Mouse (Mus musculus): Measurements from ENCODE around the gene Fkbp1a. TPM values are rescaled to one million over a fixed set of nuclear protein-coding genes. Genes with fewer than 3 reads are reported as not detected.

Gene Fkbp1a
- polyA plus RNA-seq, 1 experiment from 2014 or later, result 562 TPM

- no peaks in the 10 kb centered on the region; the same call in 1 of the 2 replicates for H3K36me3 ChIP-seq (ENCODE audit: control insufficient read depth, insufficient read depth, low read length)
- no peak overlapping the region for H3K4me3 ChIP-seq (ENCODE audit: low read depth, low read length)
- no peak for DNase-seq (ENCODE audit: low spot score)
- ATAC-seq (replicated peaks; ENCODE audit: low FRiP score), result no peak
- H3K27me3 ChIP-seq (ENCODE audit: control insufficient read depth, insufficient read depth, low read length), result no peaks in the 10 kb centered on the region
- H3K9me3 ChIP-seq (ENCODE audit: control insufficient read depth, low read length), result no peaks in the 10 kb centered on the region
- H3K27ac ChIP-seq (ENCODE audit: low read depth, low read length), result no peak overlapping the region
- 88% methylated on average over 6 of the region's 6 CpGs for WGBS
- H3K4me2 ChIP-seq (ENCODE audit: low read depth, low read length, severe bottlenecking), result no peak overlapping the region
- no peaks in the 10 kb centered on the region for H3K4me1 ChIP-seq (replicated peaks; ENCODE audit: control insufficient read depth, insufficient read depth, low read length)
- H3K9ac ChIP-seq (ENCODE audit: low read length), result no peak overlapping the region
Observed at GRCm38 (mm10) chr2:151566856-151567255, 24.6 kb downstream of the Fkbp1a start.

DNA sequence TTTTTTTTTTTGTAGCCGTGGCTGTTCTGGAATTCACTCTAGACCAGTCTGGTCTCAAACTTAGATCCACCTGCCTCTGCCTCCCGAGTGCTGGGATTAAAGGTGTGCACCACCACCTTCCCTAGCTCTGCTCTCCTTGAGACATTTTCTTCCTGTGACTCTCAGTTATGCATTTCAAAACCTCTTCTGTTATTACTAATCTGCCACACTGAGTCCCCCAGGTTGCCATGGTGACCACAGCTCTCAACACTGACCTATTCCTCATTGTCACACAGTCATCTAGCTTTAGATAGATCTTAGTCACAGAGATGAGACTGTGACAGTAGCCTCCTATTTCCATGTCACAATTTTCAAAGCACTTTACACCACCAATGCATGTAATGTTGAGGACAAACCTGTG lies 27.2 kb downstream of the Fkbp1a start:
- DNase-seq (ENCODE audit: low spot score) (no peak), ATAC-seq (replicated peaks; ENCODE audit: low FRiP score) (no peak)
- Histone ChIP-seq H3K27me3 (ENCODE audit: control insufficient read depth, insufficient read depth, low read length) (no peaks in the 10 kb centered on the region), H3K4me2 (ENCODE audit: low read depth, low read length, severe bottlenecking) (no peak overlapping the region), H3K9me3 (ENCODE audit: control insufficient read depth, low read length) (no peaks in the 10 kb centered on the region), H3K4me1 (replicated peaks; ENCODE audit: control insufficient read depth, insufficient read depth, low read length) (no peaks in the 10 kb centered on the region), H3K36me3 (ENCODE audit: control insufficient read depth, insufficient read depth, low read length) (no peaks in the 10 kb centered on the region), H3K4me3 (ENCODE audit: low read depth, low read length) (no peak overlapping the region), H3K27ac (ENCODE audit: low read depth, low read length) (no peak overlapping the region), H3K9ac (ENCODE audit: low read length) (no peak overlapping the region)
- WGBS, result 91% methylated on average over 2 of the region's 2 CpGs

DNA sequence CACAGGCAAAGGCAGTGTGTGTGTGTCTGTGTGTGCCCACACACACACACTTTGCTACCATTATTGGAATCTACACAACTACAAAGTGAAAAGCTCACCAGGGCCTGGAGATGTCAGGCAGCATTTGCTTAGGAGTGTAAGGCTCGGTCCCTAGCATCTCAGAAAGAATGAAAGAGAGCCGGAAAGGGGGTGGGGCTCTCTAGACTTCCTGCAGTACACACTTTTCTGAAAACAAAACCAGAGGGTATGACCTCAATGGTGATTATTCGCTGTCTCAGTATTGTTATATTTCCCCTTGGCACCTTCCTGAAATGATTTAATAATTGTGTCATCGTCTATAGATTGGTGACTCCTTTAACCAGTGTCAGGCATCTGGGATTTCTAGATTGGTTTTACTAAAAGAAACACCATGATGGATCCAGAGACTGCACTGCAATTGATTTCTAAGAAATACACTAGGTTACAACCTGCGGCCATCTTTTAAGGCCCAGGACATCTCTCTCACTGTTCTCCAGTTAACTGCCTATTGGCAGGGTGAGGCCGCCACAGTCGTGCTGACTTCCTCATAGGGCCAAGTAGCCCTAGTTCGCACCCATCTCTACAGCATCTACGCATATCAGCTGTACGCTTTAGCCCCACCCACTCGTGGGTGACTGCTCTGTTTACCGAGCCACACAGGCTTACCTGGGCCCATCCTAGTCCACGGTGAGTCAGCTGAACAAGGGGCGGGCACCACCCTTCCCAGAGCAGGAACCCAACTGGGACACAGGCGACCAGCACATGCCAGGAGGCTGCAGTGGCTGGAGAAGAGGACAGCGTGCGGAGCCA lies 29.8 kb downstream of the Fkbp1a start, which contains the start of gene Sdcbp2:
TSS of gene Sdcbp2 (plus strand) at position 750 of the 828 bp plus-strand sequence.
- Histone ChIP-seq H3K4me1 (replicated peaks; ENCODE audit: control insufficient read depth, insufficient read depth, low read length) (no peaks in the 10 kb centered on the region; the same call in 1 of the 2 replicates), H3K4me3 (ENCODE audit: low read depth, low read length) (no peak within 1 kb of the TSS), H3K9me3 (ENCODE audit: control insufficient read depth, low read length) (no peaks in the 10 kb centered on the region), H3K36me3 (ENCODE audit: control insufficient read depth, insufficient read depth, low read length) (no peaks in the 10 kb centered on the region), H3K27me3 (ENCODE audit: control insufficient read depth, insufficient read depth, low read length) (no peaks in the 10 kb centered on the region), H3K27ac (ENCODE audit: low read depth, low read length) (no peak within 1 kb of the TSS), H3K9ac (ENCODE audit: low read length) (no peak within 1 kb of the TSS), H3K4me2 (ENCODE audit: low read depth, low read length, severe bottlenecking) (no peak within 1 kb of the TSS)
- DNase-seq (ENCODE audit: low spot score), result no peak
- WGBS, result 74% methylated on average over 17 of the region's 17 CpGs
- no peak for ATAC-seq (replicated peaks; ENCODE audit: low FRiP score)

DNA sequence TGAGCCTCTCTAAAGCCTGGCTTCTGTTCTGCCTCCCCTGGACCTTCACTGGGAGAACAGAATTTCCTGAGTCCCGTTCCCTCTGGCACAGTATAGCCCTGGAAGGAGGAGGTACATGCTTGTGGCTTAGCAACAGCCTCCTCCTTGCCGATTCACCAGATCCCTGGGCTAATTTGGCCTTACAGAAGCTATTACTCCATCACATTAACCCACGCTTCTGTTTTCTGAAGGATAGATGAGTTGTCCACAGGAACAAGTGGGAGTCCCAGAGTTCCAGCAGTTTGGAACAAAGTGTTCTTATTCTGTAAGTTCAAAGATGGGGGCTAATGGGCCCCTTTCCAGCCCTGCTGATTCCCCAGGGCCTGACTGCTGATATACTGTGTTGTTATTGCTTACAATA lies 31.4 kb downstream of the Fkbp1a start:
- H3K27ac ChIP-seq (ENCODE audit: low read depth, low read length), result no peak overlapping the region
- H3K9ac ChIP-seq (ENCODE audit: low read length), result no peak overlapping the region
- no peaks in the 10 kb centered on the region for H3K9me3 ChIP-seq (ENCODE audit: control insufficient read depth, low read length)
- no peak overlapping the region for H3K4me3 ChIP-seq (ENCODE audit: low read depth, low read length)
- H3K36me3 ChIP-seq (ENCODE audit: control insufficient read depth, insufficient read depth, low read length), result no peaks in the 10 kb centered on the region
- no peaks in the 10 kb centered on the region; the same call in 1 of the 2 replicates for H3K4me1 ChIP-seq (replicated peaks; ENCODE audit: control insufficient read depth, insufficient read depth, low read length)
- DNase-seq (ENCODE audit: low spot score) (no peak), ATAC-seq (replicated peaks; ENCODE audit: low FRiP score) (no peak)
- H3K27me3 ChIP-seq (ENCODE audit: control insufficient read depth, insufficient read depth, low read length), result no peaks in the 10 kb centered on the region
- no peak overlapping the region for H3K4me2 ChIP-seq (ENCODE audit: low read depth, low read length, severe bottlenecking)
- 84% methylated on average over 3 of the region's 3 CpGs for WGBS

- ATAC-seq (replicated peaks; ENCODE audit: low FRiP score) (no peak), DNase-seq (ENCODE audit: low spot score) (no peak)
- WGBS, result 64% methylated on average over 5 of the region's 5 CpGs
- Histone ChIP-seq H3K4me3 (ENCODE audit: low read depth, low read length) (no peak overlapping the region), H3K4me1 (replicated peaks; ENCODE audit: control insufficient read depth, insufficient read depth, low read length) (no peaks in the 10 kb centered on the region; the same call in 1 of the 2 replicates), H3K27ac (ENCODE audit: low read depth, low read length) (no peak overlapping the region), H3K4me2 (ENCODE audit: low read depth, low read length, severe bottlenecking) (no peak overlapping the region), H3K27me3 (ENCODE audit: control insufficient read depth, insufficient read depth, low read length) (no peaks in the 10 kb centered on the region), H3K9ac (ENCODE audit: low read length) (no peak overlapping the region), H3K36me3 (ENCODE audit: control insufficient read depth, insufficient read depth, low read length) (no peaks in the 10 kb centered on the region), H3K9me3 (ENCODE audit: control insufficient read depth, low read length) (no peaks in the 10 kb centered on the region)
Observed at GRCm38 (mm10) chr2:151574607-151575006, 32.3 kb downstream of the Fkbp1a start.

- peak; percentile 19; the same call in 1 of the 2 replicates for ATAC-seq (replicated peaks; ENCODE audit: low FRiP score)
- H3K36me3 ChIP-seq (ENCODE audit: control insufficient read depth, insufficient read depth, low read length), result no peaks in the 10 kb centered on the region
- peak overlapping the region; percentile 68 for H3K4me2 ChIP-seq (ENCODE audit: low read depth, low read length, severe bottlenecking)
- no peaks in the 10 kb centered on the region; the same call in 1 of the 2 replicates for H3K4me1 ChIP-seq (replicated peaks; ENCODE audit: control insufficient read depth, insufficient read depth, low read length)
- H3K9ac ChIP-seq (ENCODE audit: low read length), result peak overlapping the region; percentile 56
- no peaks in the 10 kb centered on the region for H3K27me3 ChIP-seq (ENCODE audit: control insufficient read depth, insufficient read depth, low read length)
- 25% methylated on average over 7 of the region's 7 CpGs for WGBS
- no peaks in the 10 kb centered on the region for H3K9me3 ChIP-seq (ENCODE audit: control insufficient read depth, low read length)
- H3K4me3 ChIP-seq (ENCODE audit: low read depth, low read length), result peak overlapping the region; percentile 29; the same call in 1 of the 2 replicates
- no peak overlapping the region for H3K27ac ChIP-seq (ENCODE audit: low read depth, low read length)
- no peak for DNase-seq (ENCODE audit: low spot score)
Observed at GRCm38 (mm10) chr2:151575119-151575698, 32.9 kb downstream of the Fkbp1a start.

DNA sequence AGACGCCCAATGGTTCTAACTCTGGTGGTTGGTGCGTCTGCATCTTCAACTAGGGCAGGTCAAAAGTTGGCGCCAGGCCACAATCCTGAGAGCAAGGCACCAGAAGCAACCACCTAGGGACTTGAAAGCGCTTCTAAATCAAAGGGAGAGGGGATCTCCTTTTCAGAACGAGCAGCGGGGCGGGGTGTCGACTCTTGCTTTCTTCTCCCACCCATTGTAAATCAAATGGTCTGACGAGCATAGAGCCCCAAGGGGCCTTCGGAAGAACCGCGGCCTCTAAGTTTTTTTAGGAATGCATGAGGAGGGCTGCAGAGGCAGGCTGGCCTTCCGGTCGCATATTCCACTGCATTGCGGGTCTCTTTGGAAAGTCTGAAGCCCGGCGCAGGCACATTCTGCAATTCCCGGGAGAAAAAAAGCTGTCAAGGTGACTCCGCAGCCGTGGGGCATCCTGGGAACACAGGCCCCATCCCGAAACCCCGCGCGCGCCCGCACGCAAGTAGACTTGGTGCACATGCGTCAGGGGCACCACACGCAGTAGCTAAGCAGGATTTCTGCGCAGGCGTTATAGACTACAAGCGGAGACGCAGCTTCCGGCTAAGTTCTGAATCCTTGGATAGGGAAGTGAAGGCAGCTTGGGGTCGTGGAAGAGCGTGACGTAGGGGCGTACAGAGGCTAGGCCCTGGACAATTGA lies 33.6 kb downstream of the Fkbp1a start:
- Histone ChIP-seq H3K9ac (ENCODE audit: low read length) (peak overlapping the region; percentile 56), H3K27me3 (ENCODE audit: control insufficient read depth, insufficient read depth, low read length) (no peaks in the 10 kb centered on the region), H3K4me3 (ENCODE audit: low read depth, low read length) (peak overlapping the region; percentile 29), H3K9me3 (ENCODE audit: control insufficient read depth, low read length) (no peaks in the 10 kb centered on the region), H3K4me1 (replicated peaks; ENCODE audit: control insufficient read depth, insufficient read depth, low read length) (no peaks in the 10 kb centered on the region; the same call in 1 of the 2 replicates), H3K36me3 (ENCODE audit: control insufficient read depth, insufficient read depth, low read length) (no peaks in the 10 kb centered on the region), H3K4me2 (ENCODE audit: low read depth, low read length, severe bottlenecking) (peak overlapping the region; percentile 68), H3K27ac (ENCODE audit: low read depth, low read length) (no peak overlapping the region)
- DNase-seq (ENCODE audit: low spot score) (peak; percentile 90), ATAC-seq (replicated peaks; ENCODE audit: low FRiP score) (peak; percentile 93)
- 1% methylated on average over 38 of the region's 38 CpGs for WGBS

GRCm38 (mm10) chr2:151579183-151579582 lies 36.9 kb downstream of the Fkbp1a start:
- Histone ChIP-seq H3K4me2 (ENCODE audit: low read depth, low read length, severe bottlenecking) (no peak overlapping the region), H3K4me3 (ENCODE audit: low read depth, low read length) (no peak overlapping the region), H3K9ac (ENCODE audit: low read length) (no peak overlapping the region), H3K27ac (ENCODE audit: low read depth, low read length) (no peak overlapping the region), H3K27me3 (ENCODE audit: control insufficient read depth, insufficient read depth, low read length) (no peaks in the 10 kb centered on the region), H3K36me3 (ENCODE audit: control insufficient read depth, insufficient read depth, low read length) (no peaks in the 10 kb centered on the region), H3K9me3 (ENCODE audit: control insufficient read depth, low read length) (no peaks in the 10 kb centered on the region), H3K4me1 (replicated peaks; ENCODE audit: control insufficient read depth, insufficient read depth, low read length) (no peaks in the 10 kb centered on the region; the same call in 1 of the 2 replicates)
- 84% methylated on average over 4 of the region's 4 CpGs for WGBS
- no peak for ATAC-seq (replicated peaks; ENCODE audit: low FRiP score)
- DNase-seq (ENCODE audit: low spot score), result no peak
